Mouse (Mus musculus) lung, adult 2 months (tissue): Measurements from ENCODE around the gene Syt13.

Source experiments
- CTCF ChIP-seq: fragments of 200-500 bp; IDR thresholded peaks from 2 replicates; pipeline ENCODE4 v1.5.1; 2011; ENCODE audit warnings: mild to moderate bottlenecking, low read length, control low read depth; ENCODE audit not compliant: insufficient read depth
- POLR2A ChIP-seq: fragments of 200-500 bp; IDR thresholded peaks from 2 replicates; pipeline ENCODE4 v1.6.1; 2011; ENCODE audit warnings: low read depth, mild to moderate bottlenecking, control low read depth, low read length, borderline replicate concordance; ENCODE audit errors: extremely low read depth

DNA sequence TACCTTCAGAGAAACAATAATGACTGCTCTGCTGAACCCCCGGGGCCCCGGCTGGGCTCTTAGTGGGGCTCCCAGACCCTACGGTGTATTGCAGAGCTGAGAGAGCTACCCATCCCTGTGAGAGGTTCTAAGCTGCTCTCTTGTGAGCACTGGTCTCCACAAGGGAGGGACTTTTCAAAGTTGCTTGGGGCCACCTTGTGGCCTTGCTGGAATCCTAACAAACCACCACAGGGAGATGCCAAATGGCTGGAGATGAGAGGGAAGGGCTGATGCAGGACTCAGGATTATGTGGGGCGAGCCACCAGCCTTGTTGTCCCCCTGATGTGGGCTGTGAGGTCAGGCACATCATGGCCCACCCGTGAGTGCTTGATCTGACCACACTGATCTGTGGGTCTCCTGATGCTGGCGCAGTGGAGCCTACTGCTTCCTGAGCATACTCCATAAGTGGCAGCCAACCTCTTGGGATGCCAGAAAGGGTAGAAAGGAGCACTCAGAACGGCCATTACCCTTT lies 72.3 kb downstream of the Syt13 start:
- TF ChIP-seq POLR2A, result no peak
- TF ChIP-seq CTCF, result peak; percentile 37; the same call in 1 of the 2 replicates
